Mouse (Mus musculus) MN1 (cell line): ENCODE measurements around the gene Gps2.

Experiments used
- DNase-seq: peaks from one replicate; pipeline ENCODE4 v3.0.0-alpha.2; 2016; ENCODE audit warnings: low spot score

Gene Gps2

DNA sequence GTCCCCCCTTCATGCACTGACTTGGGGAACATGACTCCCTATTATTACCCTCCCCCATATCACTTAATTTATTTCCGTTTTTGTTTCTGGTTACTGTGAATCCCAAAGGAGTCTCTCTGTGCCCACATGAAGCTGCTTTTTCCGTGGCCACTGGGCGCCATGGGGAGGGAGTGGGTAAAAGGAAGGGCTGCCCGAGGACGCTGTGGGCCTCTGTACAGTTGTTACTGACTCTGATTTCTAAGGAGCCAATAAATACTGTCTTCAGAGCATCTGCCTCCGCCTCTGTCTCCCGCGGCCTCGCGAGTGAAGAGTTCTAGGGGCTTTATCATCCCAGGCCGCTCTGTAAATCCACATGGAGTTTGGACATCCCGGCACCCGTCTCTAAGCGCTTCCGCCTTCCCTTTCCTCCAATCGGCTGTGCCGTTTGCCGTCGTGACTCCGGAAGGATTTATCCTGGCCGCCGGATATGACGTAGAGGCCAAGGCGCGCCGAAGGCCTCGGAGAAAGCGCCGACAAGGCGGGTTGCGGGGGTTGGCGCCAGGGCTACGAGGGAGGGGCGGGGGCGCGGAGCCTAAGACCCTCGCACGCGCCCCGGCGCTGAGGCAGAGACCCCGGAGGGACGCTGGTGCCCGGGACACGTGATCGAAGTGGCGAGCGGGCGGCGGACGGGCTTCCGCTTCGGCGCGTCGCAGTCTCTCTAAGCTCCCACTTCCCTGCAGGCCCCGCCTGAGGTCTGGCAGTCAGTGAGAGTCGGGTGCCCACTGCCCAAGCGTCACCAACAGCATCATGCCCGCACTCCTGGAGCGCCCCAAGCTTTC lies at the start of gene Gps2:
Gps2 (plus strand) TSS at position 335 of the 818 bp plus-strand sequence.
- peak; percentile 93 for DNase-seq

GRCm38 (mm10) chr11:69864138-69864860 lies 49.4 kb upstream of the Gps2 start:
- no peak for DNase-seq

DNA sequence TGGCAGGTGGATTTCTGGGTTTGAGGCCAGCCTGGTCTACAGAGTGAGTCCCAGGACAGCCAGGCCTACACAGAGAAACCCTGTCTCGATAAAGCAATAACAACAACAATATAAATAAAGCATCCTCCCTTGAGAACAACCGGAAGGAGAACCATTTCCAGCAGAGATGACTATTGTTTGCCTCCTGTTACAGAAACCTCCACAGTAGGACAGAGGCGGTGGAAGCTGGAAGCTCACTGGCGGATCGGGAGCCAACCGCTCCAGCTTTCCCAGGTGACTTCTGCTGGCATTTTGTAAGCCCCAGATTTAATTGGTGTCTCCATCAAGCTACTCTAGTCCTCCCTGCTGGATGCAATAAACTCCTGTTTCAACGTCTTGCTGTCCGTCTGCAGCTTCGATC lies 48.1 kb upstream of the Gps2 start:
- DNase-seq: no peak

DNA sequence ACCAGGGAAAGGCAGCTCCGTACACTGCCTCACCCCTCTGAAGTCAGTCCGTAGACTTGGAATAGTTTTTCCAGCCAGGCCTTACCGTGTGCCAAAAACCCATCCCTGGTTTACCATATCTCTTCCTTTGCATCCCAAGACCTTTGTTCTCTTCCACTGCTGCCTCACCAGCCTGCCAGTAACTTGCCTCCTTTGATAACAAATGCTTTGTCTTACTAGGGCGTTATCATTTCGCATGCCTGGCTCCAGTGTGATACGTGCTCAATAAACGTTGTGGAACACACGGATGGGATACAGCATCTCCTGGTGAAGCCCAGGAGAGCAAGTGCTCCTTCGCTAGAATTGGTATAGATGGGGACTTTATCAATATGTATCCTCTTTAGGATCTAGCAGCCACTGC lies 46.4 kb upstream of the Gps2 start:
- DNase-seq: no peak

DNA sequence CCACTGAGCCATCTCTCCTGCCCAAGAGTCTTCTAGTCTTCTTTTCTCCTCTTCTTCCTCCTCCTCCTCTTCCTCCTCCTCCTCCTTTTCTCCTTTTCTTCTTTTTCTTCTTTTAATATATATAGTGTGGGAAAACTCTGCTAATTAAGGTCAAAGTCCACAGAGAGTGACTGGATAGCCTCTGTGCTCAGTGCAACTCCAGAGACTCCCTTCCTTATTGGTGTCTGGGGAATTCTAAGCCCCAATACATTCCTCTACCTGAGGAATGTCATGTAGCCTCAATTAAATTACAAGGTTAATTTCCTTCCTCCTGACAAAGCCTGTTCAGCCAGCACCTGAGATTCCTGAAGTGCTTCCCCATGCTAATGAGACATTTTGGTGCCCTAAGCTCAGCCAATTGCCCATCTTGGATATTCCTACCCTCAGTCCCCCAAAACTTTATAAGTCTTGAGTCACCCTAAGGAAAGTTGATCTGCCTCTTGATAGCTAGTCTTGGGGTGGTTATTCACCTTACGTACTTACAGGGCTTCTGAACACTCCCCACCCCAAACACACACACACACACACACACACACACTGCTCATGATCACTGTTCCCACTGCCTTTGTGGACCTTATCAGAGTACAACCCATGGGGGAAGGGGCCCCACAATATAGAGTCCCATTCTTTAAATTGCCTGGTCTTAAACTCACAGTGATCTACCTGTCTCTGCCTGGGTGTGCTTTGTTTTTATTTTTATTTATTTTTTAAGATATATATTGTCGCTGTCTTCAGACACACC lies 43.2 kb upstream of the Gps2 start:
- no peak for DNase-seq

DNA sequence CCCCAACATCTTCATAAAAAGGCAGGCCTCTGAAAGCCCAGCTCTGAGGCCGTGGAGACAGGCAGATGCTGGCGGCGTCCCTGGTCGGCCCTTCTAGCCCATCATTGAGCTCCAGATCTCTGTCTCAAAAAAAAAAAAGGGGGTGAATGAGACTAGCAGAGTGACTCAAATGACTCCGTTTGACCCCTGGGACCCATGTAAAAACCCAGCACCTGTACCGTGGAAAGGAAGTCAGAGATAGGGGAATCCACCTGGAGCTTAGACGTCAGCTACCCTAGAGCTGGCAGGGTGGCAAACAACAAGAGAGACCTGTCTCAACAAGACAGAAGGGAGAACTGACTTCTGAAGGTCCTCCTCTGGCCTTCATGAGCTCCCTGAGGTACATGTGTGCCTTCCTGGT lies 41.9 kb upstream of the Gps2 start:
- DNase-seq: no peak

- DNase-seq: no peak
Observed at GRCm38 (mm10) chr11:69872451-69872850, 41.2 kb upstream of the Gps2 start.

GRCm38 (mm10) chr11:69876186-69876585 lies 37.5 kb upstream of the Gps2 start:
- DNase-seq: peak; percentile 41

DNA sequence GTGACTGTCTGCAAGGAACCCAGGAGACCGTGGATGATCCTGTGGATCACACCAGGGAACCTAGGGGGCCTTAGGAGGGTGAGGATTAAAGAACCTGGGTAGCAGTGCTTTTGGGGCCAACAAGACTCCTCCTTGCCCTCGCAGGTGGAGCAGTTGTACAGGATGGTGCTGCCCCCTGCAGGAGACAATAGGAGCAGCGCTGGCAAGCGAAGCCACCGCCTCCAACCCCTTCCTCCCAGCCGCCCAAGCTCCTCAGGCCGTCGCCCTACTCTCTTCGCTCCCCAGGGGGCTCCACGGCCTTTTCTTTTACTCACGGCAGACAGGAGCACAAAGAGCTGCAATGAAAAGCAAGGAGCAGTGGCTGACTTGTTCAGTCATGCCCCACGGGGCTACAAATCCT lies 36.8 kb upstream of the Gps2 start:
- DNase-seq: peak; percentile 88

- no peak for DNase-seq
Observed at GRCm38 (mm10) chr11:69877878-69878277, 35.8 kb upstream of the Gps2 start, which contains the start of gene Tmem95. Tmem95 (minus strand) TSS chr11:69878018.

DNA sequence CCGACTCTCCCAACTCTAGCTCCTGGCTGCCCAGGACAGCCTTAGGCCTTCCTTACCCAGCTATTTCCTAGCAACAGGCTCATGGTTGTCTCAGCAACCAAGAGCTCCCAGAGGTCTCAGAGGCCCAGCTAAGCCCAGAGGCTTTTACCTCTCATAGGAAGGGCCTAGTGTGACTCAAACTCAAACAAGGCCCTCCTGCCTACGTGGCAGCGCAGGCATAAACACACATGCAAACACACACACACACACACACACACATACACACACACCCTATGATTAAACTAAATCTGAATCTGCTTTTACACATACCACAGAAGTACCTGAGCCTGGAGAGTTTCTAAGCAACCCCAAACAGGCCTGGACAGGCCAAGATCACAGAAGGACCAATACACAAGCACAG lies 35.3 kb upstream of the Gps2 start:
- peak; percentile 42 for DNase-seq

DNA sequence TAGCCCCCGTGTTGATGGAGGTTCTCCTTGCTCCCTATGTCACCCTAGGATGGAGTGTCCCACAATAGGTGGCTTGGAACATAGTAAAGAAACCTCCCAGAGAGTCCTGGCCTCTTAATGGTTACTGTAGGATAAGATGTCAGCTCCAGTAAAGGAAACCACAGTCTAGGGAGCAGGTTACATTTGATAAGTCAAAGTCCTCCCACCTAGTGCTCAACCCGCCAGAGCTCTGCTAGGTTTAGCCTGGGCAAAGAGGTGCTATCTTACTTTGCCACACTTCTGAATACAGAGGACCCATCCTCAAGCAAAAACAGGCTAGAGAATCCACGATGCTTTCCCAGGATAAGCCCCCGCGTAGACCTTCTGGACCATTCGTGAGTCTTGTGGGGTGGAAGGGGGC lies 34.7 kb upstream of the Gps2 start:
- no peak for DNase-seq

GRCm38 (mm10) chr11:69879711-69880110 lies 34.0 kb upstream of the Gps2 start:
- DNase-seq: no peak

- DNase-seq: peak; percentile 87
Observed at GRCm38 (mm10) chr11:69880506-69880852, 33.2 kb upstream of the Gps2 start.

- peak; percentile 87 for DNase-seq
Observed at GRCm38 (mm10) chr11:69880853-69881603, 32.7 kb upstream of the Gps2 start, which contains the start of gene Kctd11. Kctd11 (minus strand) TSS chr11:69881406.

DNA sequence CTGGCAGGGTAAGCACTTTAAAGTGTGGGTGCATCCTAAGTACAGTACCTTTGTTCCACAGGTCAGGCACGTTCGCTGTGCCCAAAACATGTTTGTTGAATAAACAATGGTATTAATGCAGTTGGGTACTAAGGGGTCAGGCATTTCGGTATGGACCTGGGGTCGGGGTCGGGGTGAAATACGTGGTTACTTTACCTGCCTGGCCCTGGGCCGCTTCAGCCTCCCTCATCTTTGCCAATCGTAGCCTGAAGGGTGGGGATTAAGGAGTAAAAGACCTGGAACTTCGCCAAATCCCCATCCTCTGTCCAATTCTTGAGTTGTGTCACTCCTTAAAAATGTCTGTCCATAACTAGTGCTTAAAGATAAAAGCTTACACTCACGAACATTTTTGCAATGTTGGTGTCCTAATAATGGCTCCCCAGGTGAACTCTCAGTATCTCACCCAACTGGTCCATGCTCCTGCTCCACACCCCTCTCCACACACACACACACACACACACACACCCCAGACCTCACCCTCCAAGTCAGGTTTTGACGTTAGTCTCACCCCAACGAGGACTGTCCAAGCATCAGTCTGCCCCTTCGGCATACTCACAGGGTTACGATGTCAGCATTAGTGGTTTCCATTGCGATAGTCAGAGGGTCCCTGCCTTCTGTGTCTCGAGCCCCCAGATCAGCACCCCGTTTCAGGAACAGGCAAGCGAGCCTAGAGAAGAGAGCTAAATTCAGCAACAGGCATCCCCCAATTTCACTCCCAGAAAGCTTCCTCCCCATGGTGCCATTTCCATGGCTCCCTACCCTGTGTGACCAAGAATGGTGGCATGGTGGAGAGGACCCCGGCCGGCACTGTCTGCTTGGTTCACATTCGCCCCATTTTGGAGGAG lies 31.7 kb upstream of the Gps2 start:
- no peak for DNase-seq

GRCm38 (mm10) chr11:69883066-69883465 lies 30.6 kb upstream of the Gps2 start:
- no peak for DNase-seq

GRCm38 (mm10) chr11:69883527-69884151 lies 30.0 kb upstream of the Gps2 start:
- DNase-seq: no peak

DNA sequence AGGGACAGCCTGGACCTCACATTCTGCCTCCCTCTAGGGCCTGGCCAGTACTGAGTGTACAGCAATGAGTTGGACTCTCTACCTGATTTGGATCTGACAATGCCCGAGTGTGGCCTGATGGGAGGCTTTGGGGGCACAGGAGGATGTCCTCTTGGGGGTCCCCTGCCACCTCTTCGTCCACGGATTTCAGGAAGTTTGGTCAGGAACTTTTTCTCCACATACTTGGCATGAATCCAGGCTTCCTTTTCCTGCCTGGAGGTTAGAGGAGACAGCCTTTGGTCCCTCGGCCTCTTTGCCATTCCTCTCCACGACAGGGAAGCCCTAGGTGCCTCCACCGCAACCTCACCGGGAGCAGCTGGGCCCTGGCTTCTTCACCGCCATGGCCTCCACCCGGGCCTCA lies 29.4 kb upstream of the Gps2 start:
- DNase-seq: no peak

DNA sequence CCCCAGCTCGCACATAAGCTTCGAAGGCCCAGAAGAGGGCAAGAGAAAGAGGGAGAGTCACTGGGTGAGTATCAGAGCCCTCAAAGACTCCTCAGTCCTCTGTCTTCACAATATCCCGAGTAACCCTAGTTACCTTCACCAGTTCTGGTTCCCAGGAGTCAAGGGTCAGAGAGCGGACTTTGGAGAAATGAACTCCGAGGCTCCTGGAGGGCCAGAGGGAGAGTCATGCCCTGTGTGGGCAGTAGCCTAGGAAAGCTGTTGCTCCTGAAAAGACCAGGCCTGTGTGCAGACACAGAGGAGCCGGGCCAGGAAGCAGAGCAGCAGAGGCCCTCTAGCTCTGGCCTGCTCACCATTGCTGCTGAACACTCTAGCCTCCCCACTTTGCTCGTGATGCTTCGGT lies 29.0 kb upstream of the Gps2 start:
- no peak for DNase-seq
